Mouse (Mus musculus): Measurements from ENCODE around the gene Kazald1.
A peak's percentile ranks its signal among the peaks of the same experiment; 100 is the strongest.

Kazald1 gene

DNA sequence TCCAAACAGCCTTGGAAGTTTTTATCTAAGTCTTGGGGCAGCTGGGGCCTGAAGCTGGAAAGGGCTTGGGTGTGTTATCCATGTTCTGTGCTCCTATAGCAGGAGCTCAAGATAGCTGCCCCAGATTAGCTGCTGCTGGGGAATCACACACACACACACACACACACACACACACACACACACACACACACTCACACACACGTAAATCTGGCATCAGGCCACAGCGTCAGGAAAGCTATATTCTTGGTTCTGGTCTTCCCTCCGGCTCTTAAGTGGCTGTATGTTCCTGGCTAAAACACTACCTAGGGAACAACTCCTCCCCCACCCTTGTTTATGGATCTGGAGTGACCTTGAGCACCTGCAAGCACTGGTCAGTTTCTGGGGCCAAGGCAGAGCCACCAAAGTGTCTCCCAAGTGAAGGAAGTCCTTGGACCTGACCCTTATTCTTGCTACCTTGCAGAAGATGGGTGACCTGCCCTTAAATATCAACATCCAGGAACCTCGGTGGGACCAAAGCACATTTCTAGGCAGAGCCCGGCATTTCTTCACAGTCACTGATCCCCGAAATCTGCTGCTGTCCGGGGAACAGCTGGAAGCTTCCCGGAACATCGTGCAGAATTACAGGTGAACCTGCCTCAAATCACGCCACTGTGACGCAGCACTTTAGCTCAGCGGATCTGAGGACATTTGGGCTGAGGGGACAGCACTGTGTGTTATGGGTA lies 26.2 kb upstream of the Kazald1 start:
- DNase-seq (ENCODE audit: low read depth, low spot score), result no peak

DNA sequence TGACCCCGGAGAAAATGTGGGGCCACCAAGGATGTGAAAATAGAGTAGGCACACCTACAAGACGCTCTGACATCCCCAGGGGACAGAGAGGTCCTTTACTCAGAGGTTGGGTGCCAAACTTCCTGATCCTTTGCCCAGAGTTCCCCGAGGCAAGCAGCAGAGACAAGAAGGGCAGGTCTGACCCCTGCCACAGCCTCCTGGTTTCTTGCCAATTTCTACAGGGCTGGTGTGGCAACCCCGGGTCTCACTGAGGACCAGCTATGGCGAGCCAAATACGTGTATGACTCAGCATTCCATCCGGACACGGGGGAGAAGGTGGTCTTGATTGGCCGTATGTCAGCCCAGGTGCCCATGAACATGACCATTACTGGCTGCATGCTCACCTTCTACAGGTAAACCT lies 25.5 kb upstream of the Kazald1 start:
- DNase-seq (ENCODE audit: low read depth, low spot score), result no peak

DNA sequence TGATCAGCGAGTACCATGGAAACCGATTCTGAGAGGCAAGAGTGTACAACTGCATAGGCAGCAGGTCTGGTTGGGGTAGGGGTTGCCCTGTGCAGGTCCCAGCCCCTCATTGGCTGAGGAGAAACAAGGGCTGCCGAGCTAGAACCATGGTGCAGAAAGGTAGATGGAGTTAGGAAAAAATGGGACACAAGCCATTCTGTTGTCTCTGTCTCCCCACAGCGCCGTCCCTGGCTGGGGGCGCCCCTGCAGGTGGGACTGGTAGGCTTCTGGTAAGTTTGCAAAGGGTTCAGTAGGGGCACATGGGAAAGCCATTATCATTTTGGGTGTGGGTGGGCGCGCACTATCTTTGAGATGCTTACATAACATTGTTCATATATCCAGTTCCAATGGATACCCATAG lies 21.6 kb upstream of the Kazald1 start:
- DNase-seq (ENCODE audit: low read depth, low spot score), result no peak

DNA sequence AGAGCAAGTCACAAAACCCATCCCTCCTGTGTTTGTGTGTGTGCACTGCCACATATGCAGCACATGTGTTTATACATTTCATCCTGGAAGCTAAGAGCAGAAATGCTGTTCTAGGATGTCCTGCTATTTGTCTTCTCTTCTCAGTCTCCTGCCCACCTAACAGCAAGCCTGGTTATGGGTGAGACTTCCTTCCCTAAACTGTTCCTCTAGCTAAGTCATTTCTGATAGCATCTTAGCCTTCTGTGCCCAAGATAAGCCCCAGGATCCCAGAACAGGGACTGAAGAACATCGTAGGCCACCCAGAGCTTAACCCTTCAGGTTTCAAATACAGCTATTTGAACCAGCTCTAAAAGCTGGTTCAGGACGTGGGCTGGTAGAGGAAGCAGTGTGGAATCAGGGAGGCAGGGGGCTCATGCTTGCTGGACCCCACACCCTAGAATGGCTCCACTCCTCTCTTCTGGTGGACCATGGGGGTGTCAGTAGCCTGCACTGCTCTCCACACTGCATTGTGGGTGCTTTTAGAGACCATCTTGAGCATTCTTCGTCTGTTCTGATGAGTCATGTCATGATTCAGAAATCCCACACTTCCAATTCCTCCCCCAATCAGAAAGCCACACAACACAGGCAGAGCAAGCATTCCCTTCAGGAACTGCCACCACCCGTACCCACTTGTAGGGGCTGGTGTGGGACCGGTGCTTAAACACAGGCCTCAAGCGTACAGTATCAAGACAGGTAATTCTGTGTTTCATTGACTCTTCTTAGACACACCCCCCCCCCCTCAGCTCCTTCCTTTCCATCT lies 19.9 kb upstream of the Kazald1 start:
- DNase-seq (ENCODE audit: low read depth, low spot score), result no peak

DNA sequence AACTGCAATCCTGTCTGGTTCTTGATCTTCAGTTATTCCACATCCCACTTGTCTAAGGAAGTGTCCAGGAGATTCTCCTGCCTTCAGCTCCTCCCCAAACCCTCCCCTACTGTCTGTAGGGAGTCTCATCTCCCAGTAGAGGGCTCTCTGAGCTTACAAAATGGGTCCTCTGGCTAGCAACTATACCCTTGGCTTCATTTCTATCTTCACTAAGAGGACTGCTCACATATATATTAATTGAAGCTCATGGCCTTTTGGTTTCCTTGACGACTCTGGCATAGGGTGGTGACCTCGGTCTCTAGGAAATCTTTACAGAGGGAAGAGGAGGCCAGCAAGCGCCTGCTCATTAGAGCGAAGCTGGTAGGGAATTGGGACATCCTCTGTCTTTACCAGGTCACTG lies 18.7 kb upstream of the Kazald1 start:
- no peak for DNase-seq (ENCODE audit: low read depth, low spot score)

DNA sequence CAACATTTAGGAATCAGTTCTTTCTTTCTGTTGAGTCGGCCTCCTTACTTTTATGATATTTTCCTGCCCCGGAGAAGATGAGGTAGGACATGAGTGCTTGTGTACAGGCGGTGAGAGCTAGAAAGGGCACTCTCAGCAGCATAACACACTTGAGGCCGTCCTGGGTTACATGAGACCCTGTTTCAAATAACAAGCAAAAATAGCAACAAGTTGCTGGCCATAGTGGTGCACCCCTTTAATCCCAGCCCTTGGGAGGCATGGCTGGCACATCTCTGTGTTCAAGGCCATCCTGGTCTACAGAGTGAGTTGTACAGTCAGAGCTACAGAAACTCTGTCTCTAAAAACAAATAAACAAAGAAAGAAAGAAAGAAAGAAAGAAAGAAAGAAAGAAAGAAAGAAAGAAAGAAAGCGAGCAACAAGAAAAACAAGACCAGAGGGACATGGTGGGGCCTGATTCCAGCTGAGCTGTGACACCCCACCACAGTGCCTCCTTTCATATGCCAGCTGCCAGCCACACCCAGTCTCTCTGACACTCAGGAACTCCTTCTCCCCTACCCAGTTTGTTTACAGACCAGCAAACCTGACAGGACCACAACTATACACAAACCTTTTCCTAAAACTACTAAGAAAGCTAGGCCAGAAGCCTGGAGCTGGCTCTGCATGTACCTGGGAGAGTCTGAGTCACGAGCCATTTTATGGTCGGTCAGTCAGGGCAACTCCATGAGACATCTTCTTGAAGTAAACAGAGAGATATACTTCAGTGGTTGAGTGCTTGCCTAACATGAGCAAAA lies 17.9 kb upstream of the Kazald1 start:
- DNase-seq (ENCODE audit: low read depth, low spot score), result no peak

DNA sequence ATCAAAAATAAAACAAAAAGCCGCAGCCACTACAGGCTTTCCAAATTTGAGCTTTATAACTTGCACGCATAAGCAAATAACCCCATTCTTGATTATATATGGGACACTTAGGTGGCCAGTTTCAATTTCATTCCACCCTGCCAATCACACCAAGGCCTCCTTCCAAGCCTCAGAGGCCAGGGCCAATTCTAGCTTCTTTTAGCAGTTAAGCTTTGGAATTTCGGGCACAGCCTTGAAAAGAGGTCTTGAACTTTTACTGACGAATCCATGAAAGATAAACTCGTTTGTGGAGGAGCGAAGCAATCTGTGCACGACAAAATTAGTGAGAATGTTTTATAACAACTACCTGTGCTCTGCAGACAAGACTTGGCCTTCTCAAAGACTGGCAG lies 17.3 kb upstream of the Kazald1 start:
- no peak for DNase-seq (ENCODE audit: low read depth, low spot score)

DNA sequence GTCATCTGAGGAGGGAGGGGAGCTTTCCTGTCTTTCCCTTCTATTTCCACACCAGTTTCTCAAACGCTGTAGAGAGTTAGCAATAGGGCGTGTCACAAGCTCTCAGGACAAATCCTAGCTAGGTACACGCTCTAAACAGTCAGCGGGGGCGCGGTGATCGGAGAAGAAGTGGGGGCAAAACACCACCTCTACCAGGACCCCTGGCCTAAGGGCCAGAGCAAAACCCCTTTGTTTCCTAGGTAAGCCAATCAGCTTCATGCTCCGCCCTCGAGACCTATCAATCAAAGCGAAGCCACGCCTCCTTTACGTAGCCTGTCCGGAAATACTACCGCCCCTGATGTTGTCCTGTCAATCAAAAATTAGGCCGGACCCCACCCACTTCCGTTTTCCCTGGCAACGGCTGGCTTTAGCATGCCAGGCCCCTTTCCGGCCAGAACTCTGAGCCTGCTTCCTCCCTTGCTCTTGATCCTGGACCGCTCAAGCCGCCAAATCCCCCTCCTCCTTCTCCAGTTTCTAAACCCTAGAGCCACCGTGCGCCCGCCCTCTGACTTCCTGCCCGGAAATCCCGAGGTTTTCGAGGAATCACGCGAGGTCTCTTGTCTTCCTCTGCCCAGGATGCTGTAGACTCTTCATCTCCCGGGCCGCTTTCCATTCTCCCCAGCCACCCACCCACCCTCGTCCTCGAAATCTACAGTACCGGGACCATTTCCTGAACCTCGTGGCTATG lies 16.8 kb upstream of the Kazald1 start:
- peak; percentile 98 for DNase-seq (ENCODE audit: low read depth, low spot score)

DNA sequence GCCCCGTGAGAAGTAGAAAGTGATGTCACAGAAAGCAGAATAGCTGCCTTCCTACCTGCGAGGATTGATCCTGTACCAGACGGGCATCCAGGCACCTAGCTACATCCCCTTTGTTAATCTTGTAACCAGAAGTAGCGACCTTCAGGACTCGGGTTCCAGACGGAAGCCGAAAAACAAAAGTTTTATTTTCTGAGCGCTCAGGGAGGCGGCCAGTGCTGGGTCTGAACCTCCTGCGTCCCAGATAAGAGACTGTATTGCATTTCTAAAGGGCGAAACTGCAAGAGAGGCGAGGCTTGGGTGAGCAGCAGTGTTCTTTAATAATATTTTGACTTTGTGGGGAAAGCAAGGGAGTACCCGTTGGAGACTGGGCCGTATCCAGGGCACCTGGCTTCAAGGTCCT lies 16.2 kb upstream of the Kazald1 start:
- no peak for DNase-seq (ENCODE audit: low read depth, low spot score)

DNA sequence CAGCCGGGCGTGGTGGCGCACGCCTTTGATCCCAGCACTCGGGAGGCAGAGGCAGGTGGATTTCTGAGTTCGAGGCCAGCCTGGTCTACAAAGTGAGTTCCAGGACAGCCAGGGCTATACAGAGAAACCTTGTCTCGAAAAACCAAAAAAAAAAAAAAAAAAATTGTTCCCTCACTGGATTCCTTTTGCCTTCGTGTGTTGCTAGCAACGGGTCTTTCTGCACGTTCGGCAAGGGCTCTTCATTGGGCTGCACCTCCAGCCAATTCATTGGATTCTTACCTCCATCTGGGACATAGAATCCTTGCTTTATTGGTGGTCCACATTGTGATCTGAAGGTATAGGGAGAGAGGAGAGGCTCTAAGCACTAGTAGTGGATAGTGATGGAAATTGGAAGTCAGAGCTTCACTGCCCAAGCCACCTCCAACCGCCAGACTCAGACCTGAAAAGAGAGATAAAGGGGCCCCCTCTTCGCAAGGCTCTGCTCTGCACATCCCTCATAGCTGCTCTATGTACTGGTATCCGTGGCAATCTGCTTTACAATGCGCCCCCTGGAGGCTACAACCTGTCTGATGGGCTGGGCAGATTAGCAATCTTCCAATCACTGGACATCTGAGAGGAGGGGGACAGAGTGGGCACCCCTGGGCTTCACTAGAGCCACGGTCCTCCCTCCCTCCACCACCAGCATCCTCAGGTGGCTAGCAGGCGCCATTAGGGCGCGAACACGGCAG lies 11.3 kb upstream of the Kazald1 start:
- no peak for DNase-seq (ENCODE audit: low read depth, low spot score)

DNA sequence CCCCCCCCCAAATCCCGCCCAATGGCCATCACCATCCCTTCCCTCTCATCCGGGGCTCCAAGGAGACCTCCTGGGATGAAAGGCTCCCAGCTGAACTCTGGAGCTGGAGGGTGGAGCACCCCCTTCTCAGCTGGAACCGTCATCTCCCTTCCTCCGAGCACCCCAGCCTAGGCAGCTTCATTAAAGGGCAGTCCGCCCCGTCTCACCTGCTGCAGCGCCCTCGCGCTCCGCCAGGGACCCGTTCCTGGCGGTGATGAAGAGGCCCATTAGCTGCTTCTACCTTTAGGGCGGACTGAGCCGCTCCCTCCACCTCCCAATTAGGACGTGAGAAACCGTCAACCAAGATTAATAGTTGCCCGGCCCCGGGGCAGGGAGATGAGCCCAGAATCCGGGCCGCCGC lies 9.8 kb upstream of the Kazald1 start:
- DNase-seq (ENCODE audit: low read depth, low spot score), result no peak

DNA sequence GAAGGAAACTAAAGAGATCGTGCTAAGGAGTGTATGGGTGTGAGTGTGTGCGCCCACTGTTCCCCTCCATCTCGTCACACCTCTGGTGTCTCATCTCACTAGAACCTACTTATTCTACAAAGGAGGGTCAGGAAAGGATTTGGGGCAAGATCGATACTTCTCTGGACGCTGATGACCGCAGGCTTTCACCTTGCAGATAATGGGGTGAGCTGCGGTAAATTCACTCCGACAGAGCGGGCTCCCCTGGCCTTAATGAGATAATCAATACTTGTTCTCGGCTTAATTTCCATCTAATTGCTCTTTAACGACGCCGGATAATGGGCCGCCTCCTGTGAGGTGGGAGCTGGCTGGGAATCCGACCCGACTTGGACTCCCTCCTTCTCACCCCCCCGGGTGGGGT lies 7.9 kb upstream of the Kazald1 start:
- no peak for DNase-seq (ENCODE audit: low read depth, low spot score)

DNA sequence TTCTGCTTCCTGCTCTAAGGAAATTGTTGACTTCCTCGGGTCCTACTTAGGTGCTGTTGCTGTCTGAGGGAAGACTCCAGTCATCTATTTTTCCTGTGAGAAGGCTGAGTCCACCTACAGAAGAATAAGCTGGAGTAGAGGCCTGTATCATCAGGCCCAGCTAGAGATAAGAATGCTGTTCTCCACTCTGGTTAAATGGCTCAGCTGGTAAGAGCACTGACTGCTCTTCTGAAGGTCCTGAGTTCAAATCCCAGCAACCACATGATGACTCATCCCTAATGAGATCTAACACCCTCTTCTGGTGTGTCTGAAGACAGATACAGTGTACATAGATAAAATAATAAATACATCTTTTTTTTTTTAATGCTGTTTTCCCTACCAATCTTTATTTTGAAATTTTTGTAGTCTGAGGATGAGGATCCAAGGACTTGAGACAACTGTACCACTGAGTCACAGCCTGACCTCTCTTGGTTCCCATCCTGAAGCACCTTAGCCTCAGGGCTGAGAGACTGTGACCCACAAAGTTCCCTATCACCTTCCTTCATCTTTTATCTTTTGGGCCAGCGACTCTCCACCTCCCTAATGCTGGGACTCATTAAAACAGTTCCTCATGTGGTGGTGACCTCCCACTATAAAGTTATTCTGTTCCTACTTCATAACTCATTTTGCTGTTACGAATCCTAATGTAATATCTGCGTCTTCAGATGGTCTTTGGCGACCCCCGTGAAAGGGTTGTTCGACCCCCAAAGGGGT lies 7.1 kb upstream of the Kazald1 start:
- no peak for DNase-seq (ENCODE audit: low read depth, low spot score)

DNA sequence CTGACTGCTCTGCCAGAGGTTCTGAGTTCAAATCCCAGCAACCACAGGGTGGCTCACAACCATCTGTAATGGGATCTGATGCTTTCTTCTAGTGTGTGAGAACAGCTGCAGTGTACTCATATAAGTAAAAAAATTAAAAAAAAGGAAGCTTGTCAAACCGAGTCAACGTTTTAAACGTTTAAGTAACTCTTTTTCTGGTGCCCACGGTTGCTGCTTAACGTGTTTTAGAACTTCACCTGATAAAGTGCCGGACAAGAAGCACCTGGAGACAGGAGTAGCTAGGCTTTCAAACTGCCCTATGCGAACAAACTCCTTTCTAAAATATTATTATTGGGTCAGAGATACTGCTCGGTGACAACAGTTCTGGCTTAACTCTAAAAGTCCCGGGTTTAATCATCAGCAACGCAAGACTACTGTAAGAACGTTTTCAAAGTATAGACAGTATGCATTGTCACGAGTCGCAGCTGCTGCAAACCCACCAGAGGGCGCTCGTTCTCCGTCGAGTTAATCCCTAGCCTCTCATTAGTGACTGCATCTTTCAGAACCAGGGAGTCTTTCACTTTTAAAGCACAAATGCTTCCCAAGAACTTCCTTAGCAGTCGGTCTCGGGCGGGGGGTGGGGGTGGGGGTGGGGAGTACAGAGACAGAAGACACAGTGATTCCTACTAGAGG lies 1.0 kb upstream of the Kazald1 start:
- DNase-seq (ENCODE audit: low read depth, low spot score), result no peak

DNA sequence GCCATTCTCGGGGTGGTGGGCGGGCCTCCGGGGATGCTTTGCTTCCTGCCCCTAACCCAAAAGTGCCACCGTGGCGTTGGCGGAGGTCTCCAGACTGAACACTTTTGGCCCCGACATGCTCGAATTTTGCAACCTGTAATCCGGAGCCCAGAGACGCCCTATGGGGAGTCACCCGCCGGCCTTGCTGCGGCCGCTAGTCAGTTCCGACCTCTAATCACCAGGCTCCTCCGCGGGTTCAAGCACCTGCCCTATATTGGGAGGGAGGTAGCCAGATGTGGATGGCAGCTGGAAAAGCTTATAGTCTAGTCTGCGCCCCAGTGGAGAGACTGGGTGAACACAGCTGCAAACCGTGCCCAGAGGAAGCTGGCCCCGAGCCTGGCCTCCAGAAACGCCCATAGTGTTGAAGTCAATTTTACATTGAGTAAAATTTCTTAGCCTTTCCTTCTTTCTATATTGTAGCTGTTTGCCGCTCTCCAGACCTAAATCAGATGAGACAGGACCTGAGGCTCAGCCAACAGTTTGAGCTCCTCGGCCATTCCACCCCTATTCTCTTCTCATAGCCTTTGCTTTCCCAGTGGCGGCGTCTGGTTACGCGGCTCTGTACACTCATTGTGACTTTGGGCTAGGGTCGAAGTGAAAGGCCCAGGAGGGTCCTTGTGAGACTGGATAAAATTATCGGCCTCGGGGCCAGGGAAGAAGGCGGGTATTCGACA lies 438 bp downstream of the Kazald1 start:
- DNase-seq (ENCODE audit: low read depth, low spot score), result no peak

DNA sequence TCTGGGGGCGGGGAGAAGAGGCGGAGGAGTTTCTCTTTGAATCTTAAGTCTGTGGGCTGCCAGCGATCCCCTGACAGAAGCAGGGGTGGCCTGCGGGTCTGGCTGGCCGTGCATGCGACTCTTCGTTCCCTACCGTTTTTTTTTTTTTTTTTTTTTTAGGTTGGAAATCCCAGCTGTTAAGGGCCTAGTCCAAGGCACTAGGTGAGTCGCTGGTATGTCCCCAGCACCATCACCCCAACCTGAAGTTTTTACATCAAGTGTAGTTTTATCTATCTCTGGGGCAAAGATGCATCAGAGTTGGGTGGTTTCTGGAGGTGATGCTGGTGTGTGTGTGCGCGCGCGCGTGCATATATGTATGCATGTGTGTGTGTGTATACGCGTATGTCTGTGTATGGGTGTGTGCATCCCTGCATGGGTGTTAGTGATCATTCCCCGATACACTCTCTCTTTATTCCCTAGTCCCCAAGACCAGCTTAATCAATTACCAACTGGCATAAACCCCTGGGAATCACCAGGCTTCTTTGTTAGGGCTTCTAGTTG lies 1.1 kb downstream of the Kazald1 start:
- no peak for DNase-seq (ENCODE audit: low read depth, low spot score)

DNA sequence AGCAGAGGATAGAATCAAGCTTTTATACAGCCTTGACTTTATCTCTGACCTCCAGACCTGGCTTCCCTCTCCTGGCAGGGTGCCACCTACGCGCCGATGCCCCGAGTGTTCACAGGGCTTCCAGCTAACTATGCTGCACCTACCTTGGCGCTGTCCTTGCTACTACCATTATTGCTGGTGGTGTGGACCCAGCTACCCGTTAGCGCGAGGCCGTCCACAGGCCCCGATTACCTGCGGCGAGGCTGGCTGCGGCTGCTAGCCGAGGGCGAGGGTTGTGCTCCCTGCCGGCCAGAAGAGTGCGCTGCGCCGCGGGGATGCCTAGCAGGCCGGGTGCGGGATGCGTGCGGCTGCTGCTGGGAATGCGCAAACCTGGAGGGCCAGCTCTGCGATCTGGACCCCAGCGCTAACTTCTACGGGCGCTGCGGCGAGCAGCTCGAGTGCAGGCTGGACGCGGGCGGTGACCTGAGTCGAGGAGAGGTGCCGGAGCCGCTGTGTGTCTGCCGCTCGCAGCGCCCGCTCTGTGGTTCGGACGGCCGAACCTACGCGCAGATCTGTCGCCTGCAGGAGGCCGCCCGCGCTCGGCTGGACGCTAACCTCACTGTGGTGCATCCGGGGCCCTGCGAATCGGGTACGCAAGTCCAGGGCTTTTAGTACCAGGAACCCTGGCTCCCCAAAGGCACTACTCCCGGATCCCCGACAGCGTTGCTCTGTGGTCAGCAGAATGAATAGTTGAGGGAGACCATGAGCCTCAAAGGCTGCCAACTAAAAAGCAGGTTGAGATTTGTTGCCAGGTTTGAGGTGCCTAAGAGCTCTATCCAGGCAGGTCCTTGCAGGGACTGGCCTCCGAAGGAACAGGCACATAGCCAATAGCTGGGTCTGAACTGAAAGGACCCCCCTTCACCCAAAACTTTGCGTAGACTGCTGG lies 1.8 kb downstream of the Kazald1 start:
- no peak for DNase-seq (ENCODE audit: low read depth, low spot score)
